Mouse (Mus musculus) cerebellum, adult 2 months (tissue): Measurements from ENCODE around the gene Dusp23.

Experiments
- CTCF ChIP-seq: fragments of 200-500 bp; IDR thresholded peaks from 2 replicates; pipeline ENCODE4 v1.5.1; 2011; ENCODE audit warnings: low read depth, mild to moderate bottlenecking, control low read depth, low read length, moderate library complexity, borderline replicate concordance; ENCODE audit not compliant: insufficient read depth
- POLR2A ChIP-seq: fragments of 200-500 bp; IDR thresholded peaks from 2 replicates; pipeline ENCODE4 v1.6.1; 2011; ENCODE audit warnings: low read length, control low read depth, borderline replicate concordance; ENCODE audit not compliant: insufficient read depth

DNA sequence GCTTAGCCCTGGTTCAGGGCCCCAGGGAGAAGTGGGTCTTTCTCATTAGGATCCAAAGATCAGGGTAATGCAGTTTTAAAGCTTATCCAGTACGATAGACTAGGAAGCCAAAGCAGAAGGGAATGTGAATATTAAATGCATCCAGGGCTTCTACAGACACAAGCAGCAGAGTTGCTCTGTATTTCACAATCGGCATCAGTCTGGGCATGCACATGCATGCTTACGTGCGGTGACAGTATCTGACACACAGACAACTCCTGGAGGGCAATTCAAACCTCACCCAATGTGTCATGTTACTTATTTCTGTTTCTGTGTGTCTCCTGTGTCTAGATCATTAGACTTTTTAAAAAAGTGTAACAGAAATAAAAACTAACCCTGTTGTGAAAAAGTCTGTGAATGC is 48.0 kb upstream of the Dusp23 start:
- TF ChIP-seq CTCF (no peak), POLR2A (no peak)
